Mouse (Mus musculus) liver, embryonic 14.5 days (tissue): ENCODE results near the gene Enkd1. TPM values are rescaled to one million over a fixed set of nuclear protein-coding genes. Genes with fewer than 3 reads are reported as not detected.

ENCODE experiments used
- ATAC-seq: fragments of 200-750 bp; cut with Nextera tagmentation; 2 replicates; pipeline ENCODE4 v1.8.0; 2017; ENCODE audit warnings: moderate number of reproducible peaks, mild to moderate bottlenecking, moderate library complexity; ENCODE audit not compliant: insufficient read depth
- DNase-seq, 3 experiments: peaks; one replicate each; pipeline ENCODE4 v3.0.0-alpha.2; 2012 to 2013; ENCODE audit warnings: low read depth in 3 of 3, low spot score in 3 of 3
- H3K27ac ChIP-seq: fragments of 300-500 bp; sonication (generic); 2 replicates; pipeline ENCODE4 v1.5.1; 2014; ENCODE audit warnings: moderate library complexity, mild to moderate bottlenecking, control low read depth, inconsistent platforms
- H3K27me3 ChIP-seq: fragments of 300-500 bp; sonication (generic); 2 replicates; pipeline ENCODE4 v1.6.1; 2014; ENCODE audit warnings: mild to moderate bottlenecking, low read length, moderate library complexity; ENCODE audit not compliant: control insufficient read depth, insufficient read depth
- H3K36me3 ChIP-seq: fragments of 300-500 bp; sonication (generic); replicated peaks from 2 replicates; pipeline ENCODE4 v1.6.1; 2014; ENCODE audit warnings: low read depth; ENCODE audit not compliant: control insufficient read depth, insufficient read depth
- H3K4me1 ChIP-seq, 2 experiments: fragments of 200-500 bp in 1 of 2; fragments of 300-500 bp in 1 of 2; sonication (generic) in 1 of 2; replicated peaks; 2 replicates each; pipeline ENCODE4 v1.6.1; 2012 to 2014; ENCODE audit warnings: antibody characterized with exemption in 1 of 2, inconsistent platforms in 1 of 2, low read length in 1 of 2; ENCODE audit not compliant: control insufficient read depth in 2 of 2, insufficient read depth in 2 of 2
- H3K4me2 ChIP-seq: fragments of 300-500 bp; sonication (generic); 2 replicates; pipeline ENCODE4 v1.6.1; 2014; ENCODE audit warnings: low read depth, mild to moderate bottlenecking, control low read depth, moderate library complexity
- H3K4me3 ChIP-seq, 2 experiments: fragments of 200-500 bp in 1 of 2; fragments of 300-500 bp in 1 of 2; sonication (generic) in 1 of 2; 2 replicates each; pipeline ENCODE4 v1.5.1; 2012 to 2014; ENCODE audit warnings: low read depth in 2 of 2, low read length in 2 of 2, mild to moderate bottlenecking in 2 of 2, control low read depth in 1 of 2, inconsistent platforms in 1 of 2, moderate library complexity in 1 of 2; ENCODE audit not compliant: insufficient read depth in 1 of 2
- H3K9ac ChIP-seq: fragments of 300-500 bp; sonication (generic); replicated peaks from 2 replicates; pipeline ENCODE4 v1.6.1; 2014; ENCODE audit warnings: mild to moderate bottlenecking, control low read depth, moderate library complexity
- H3K9me3 ChIP-seq: fragments of 300-500 bp; sonication (generic); 2 replicates; pipeline ENCODE4 v1.6.1; 2016; ENCODE audit warnings: low read length, mixed read lengths; ENCODE audit not compliant: control insufficient read depth
- CTCF ChIP-seq: IDR thresholded peaks from 2 replicates; pipeline ENCODE4 v1.5.1; 2016; ENCODE audit warnings: antibody characterized with exemption, low read depth, control low read depth
- EP300 ChIP-seq: IDR thresholded peaks from 2 replicates; pipeline ENCODE4 v1.6.1; 2016; ENCODE audit warnings: antibody characterized with exemption, low read depth
- WGBS: fragments of 180-500 bp; shearing (Covaris S2); extraction: QIAGEN DNeasy Blood & Tissue Kit; methylation state at CpG from one replicate; pipeline ENCODE4 v1.1.7; 2014; ENCODE audit not compliant: insufficient replicate concordance; 5-methylcytosine and 5-hydroxymethylcytosine counted together
- polyA plus RNA-seq, 2 experiments: library from polyadenylated mRNA; depleted of rRNA in 1 of 2; stranded (reverse) in 1 of 2; unstranded in 1 of 2; fragments of >200 nt; fragmentation: Nextera tagmentation in 1 of 2; extraction: Ambion mirVana in 1 of 2; gene quantifications; 2 replicates each; pipeline versions ENCODE4 v1.2.1 to v1.2.3; 2012 to 2014

Gene Enkd1
- polyA plus RNA-seq, 2 experiments = 4.8 to 7.8 TPM

DNA sequence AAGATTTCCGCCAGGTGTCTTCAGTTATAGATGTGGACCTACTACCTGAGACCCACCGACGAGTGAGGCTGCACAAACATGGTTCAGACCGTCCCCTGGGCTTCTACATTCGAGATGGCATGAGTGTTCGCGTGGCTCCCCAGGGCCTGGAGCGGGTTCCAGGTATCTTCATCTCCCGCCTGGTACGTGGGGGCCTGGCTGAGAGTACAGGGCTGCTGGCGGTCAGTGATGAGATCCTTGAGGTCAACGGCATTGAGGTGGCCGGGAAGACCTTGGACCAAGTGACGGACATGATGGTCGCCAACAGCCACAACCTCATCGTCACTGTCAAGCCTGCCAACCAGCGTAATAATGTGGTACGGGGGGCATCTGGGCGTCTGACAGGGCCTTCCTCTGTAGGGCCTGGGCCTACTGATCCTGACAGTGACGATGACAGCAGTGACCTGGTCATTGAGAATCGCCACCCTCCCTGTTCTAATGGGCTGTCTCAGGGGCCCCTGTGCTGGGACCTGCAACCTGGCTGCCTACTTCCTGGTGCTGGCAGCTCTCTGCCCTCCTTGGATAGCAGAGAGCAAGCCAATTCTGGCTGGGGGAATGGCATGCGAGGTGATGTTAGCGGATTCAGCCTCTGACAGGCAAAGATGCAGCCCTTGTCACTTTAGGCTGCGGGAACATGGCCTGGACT lies 5.1 kb downstream of the Enkd1 start:
- ATAC-seq = no peak
- Histone ChIP-seq H3K36me3 (no peaks in the 10 kb centered on the region; the same call in 1 of the 2 replicates), H3K9ac (no peak overlapping the region), H3K4me1 (peaks cover 2 to 21% of the 10 kb centered on the region in 2 experiments; a peak in 3 of 4 replicates), H3K4me2 (no peak overlapping the region), H3K4me3 (no peak overlapping the region), H3K9me3 (no peaks in the 10 kb centered on the region), H3K27ac (no peak overlapping the region), H3K27me3 (no peaks in the 10 kb centered on the region)
- 85% methylated on average over 24 of the region's 24 CpGs for WGBS
- DNase-seq = no peak
- TF ChIP-seq CTCF = no peak
- no peak for TF ChIP-seq EP300

DNA sequence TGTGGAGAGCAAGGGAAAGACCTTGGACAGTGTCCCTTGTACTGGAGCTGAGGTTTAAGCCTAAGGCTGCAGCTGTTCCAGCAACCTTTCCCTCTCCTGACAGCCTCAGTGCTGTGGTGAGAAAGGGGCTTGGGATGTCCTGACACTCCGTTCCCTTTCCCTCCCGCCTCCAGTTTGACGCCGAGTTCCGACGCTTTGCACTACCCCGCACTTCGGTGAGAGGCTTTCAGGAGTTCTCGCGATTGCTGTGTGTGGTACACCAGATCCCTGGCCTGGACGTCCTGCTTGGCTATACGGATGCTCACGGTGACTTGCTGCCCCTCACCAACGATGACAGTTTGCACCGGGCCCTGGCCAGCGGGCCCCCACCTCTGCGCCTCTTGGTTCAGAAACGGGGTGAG lies 6.0 kb downstream of the Enkd1 start:
- H3K27me3 ChIP-seq = no peaks in the 10 kb centered on the region
- no peaks in the 10 kb centered on the region; the same call in 1 of the 2 replicates for H3K36me3 ChIP-seq
- peaks cover 2 to 17% of the 10 kb centered on the region in 2 experiments; a peak in 3 of 4 replicates for H3K4me1 ChIP-seq
- DNase-seq = no peak
- 0 out of 2 replicates have a peak, but pooled peaks have one; percentile 1 for ATAC-seq
- H3K27ac ChIP-seq = peak overlapping the region; percentile 49
- WGBS = 65% methylated on average over 18 of the region's 18 CpGs
- H3K9me3 ChIP-seq = no peaks in the 10 kb centered on the region
- TF ChIP-seq CTCF (no peak), EP300 (no peak)
- peak overlapping the region; percentile 97 for H3K4me2 ChIP-seq
- peak overlapping the region; percentile 61 to 77 for H3K4me3 ChIP-seq
- H3K9ac ChIP-seq = peak overlapping the region; percentile 57

DNA sequence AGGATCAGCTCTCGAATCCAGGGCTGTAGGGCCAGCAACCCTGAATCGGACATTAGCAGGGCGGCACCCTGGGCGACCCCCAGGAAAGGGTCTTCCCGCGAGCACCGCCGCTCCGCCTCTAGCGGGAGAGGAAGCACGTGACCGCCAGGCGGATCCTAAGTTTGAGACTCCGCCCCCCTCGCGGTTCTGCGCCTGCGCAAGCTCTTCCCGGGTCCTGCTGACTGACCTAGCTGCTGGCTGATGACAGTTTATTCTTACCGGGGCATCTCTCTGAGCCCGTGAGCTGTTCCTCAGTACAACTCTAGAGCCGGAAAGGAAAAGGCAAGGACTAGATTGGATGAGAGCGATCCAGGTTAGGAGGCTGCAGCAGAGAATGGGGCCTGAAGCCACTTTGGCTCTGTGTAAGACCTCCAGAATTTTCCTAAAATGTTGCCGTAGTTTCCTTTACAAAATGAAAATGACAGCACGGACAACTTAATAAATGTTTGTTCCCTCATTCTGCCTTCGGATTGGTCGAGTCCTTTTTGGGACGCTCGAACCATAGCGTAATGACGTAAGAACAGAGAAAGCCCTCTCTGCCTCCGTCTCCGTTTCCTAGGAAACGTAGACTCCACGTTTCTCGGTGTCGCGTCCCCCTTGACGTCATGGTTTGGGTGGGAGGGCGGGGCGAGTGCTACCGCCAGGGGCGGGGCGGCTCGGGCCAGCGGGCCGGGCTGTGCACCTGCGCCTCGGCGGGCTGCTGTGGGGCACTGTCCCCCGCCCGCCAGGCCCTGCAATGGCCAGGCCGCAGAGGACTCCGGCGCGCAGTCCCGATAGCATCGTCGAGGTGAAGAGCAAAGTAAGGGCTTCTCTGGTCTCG lies 6.8 kb downstream of the Enkd1 start, which contains the start of the genes Acd and Pard6a:
Acd (minus strand) TSS at position 137 of the 859 bp plus-strand sequence.
Pard6a (plus strand) TSS at position 183 of the 859 bp plus-strand sequence.
- Histone ChIP-seq H3K4me1 (peaks cover 2 to 11% of the 10 kb centered on the region in 2 experiments; a peak in 3 of 4 replicates), H3K9me3 (no peaks in the 10 kb centered on the region), H3K36me3 (no peaks in the 10 kb centered on the region; the same call in 1 of the 2 replicates), H3K9ac (peak within 1 kb of the TSS; percentile 68), H3K4me3 (peak within 1 kb of the TSS; percentile 77 to 95), H3K4me2 (peak within 1 kb of the TSS; percentile 97), H3K27me3 (no peaks in the 10 kb centered on the region), H3K27ac (peak within 1 kb of the TSS; percentile 85)
- peak; percentile 79 for ATAC-seq
- WGBS = under 1% methylated on average over 60 of the region's 60 CpGs
- TF ChIP-seq CTCF (0 out of 2 replicates have a peak, but pooled peaks have one; percentile 16), EP300 (no peak)
- peak; percentile 87 to 89 (median 87) for DNase-seq

DNA sequence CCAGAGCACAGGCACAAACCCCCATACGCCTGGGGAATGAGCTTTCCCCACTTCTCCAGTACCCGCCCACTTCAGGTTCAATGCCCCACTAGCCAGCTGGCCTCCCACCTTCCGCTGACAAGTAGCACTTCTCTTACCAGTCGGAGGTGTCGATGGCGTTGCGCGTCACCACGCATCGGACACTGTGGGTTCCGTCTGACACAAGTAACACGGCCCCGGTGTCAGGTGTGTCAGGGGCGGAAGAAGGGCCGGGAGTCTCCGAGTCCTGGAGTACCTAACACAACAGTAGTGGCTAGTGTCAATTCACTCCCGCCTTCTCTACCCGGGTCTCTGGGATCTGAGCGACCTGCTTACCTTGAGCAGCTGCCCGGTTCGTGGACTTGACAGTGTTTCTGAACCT lies 7.4 kb downstream of the Enkd1 start:
- Histone ChIP-seq H3K9ac (peak overlapping the region; percentile 68), H3K36me3 (no peaks in the 10 kb centered on the region; the same call in 1 of the 2 replicates), H3K9me3 (no peaks in the 10 kb centered on the region), H3K4me3 (peak overlapping the region; percentile 77 to 95), H3K4me2 (peak overlapping the region; percentile 97), H3K27ac (peak overlapping the region; percentile 85), H3K27me3 (no peaks in the 10 kb centered on the region), H3K4me1 (peaks cover 2 to 11% of the 10 kb centered on the region in 2 experiments; a peak in 3 of 4 replicates)
- under 1% methylated on average over 21 of the region's 21 CpGs for WGBS
- TF ChIP-seq CTCF (0 out of 2 replicates have a peak, but pooled peaks have one; percentile 6), EP300 (no peak)
- ATAC-seq (peak; percentile 40), DNase-seq (peak; percentile 41 to 59 (median 45))
